Mouse (Mus musculus) stomach, postnatal 0 days (tissue): ENCODE data around the gene Fam107b.

ENCODE experiments used
- CTCF ChIP-seq: IDR thresholded peaks from 2 replicates; pipeline ENCODE4 v1.5.1; 2016; ENCODE audit warnings: antibody characterized with exemption, low read depth, mild to moderate bottlenecking, moderate library complexity
- EP300 ChIP-seq: optimal IDR thresholded peaks from 2 replicates; pipeline ENCODE3; 2016; ENCODE audit warnings: antibody characterized with exemption

- no peak for TF ChIP-seq CTCF
- no peak for TF ChIP-seq EP300
Observed at GRCm38 (mm10) chr2:3608868-3609854, 38.9 kb downstream of the Fam107b start.
